Mouse (Mus musculus) lung, adult 2 months (tissue): Measurements from ENCODE around the gene Tbx5. TPM values are rescaled to one million over a fixed set of nuclear protein-coding genes. Genes with fewer than 3 reads are reported as not detected.
"Not testable (repeated sequence)": the region's sequence is repeated elsewhere in the genome, so short reads cannot be mapped to it uniquely, and the experiment has no call there.

ENCODE experiments used
- DNase-seq: peaks from one replicate; pipeline ENCODE4 v3.0.0; 2022
- H3K4me1 ChIP-seq: fragments of 200-500 bp; 2 replicates; pipeline ENCODE4 v1.6.1; 2011; ENCODE audit warnings: low read length; ENCODE audit not compliant: control insufficient read depth, insufficient read depth
- H3K4me3 ChIP-seq: fragments of 200-500 bp; replicated peaks from 2 replicates; pipeline ENCODE3; 2011; ENCODE audit warnings: low read depth, mild to moderate bottlenecking, control low read depth, low read length; ENCODE audit errors: extremely low read depth
- CTCF ChIP-seq: fragments of 200-500 bp; IDR thresholded peaks from 2 replicates; pipeline ENCODE4 v1.5.1; 2011; ENCODE audit warnings: mild to moderate bottlenecking, low read length, control low read depth; ENCODE audit not compliant: insufficient read depth
- POLR2A ChIP-seq: fragments of 200-500 bp; IDR thresholded peaks from 2 replicates; pipeline ENCODE4 v1.6.1; 2011; ENCODE audit warnings: low read depth, mild to moderate bottlenecking, control low read depth, low read length, borderline replicate concordance; ENCODE audit errors: extremely low read depth
- WGBS: fragments of 180-500 bp; shearing (Covaris S2); methylation state at CpG from one replicate; pipeline ENCODE4 v1.1.7; 2018; 5-methylcytosine and 5-hydroxymethylcytosine counted together
- polyA plus RNA-seq: library from polyadenylated mRNA; depleted of rRNA; stranded (reverse); fragments of >200 nt; gene quantifications from 2 replicates; pipeline ENCODE4 v1.2.3, GENCODE M21; 2012; rRNA removed

The Tbx5 gene
- polyA plus RNA-seq, 1 experiment = 26.9 TPM

- DNase-seq = no peak
- WGBS = 60% methylated on average over 12 of the region's 12 CpGs
These were observed 84.2 kb downstream of the Tbx5 start for GRCm38 (mm10) chr5:119916551-119917171.

GRCm38 (mm10) chr5:119918381-119918780, 85.9 kb downstream of the Tbx5 start:
- not testable (repeated sequence) for H3K4me3 ChIP-seq, H3K4me1 ChIP-seq, DNase-seq
- 89% methylated on average over 1 of the region's 1 CpGs for WGBS

More at GRCm38 (mm10) chr5:119916551-119917171, 84.2 kb downstream of the Tbx5 start:
- TF ChIP-seq POLR2A (no peak), CTCF (no peak)
- no peaks in the 10 kb centered on the region for H3K4me1 ChIP-seq
- no peak overlapping the region for H3K4me3 ChIP-seq

GRCm38 (mm10) chr5:119920941-119921340, 88.5 kb downstream of the Tbx5 start:
- H3K4me1 ChIP-seq = no peaks in the 10 kb centered on the region

GRCm38 (mm10) chr5:119922229-119922628, 89.8 kb downstream of the Tbx5 start:
- Histone ChIP-seq H3K4me1 (no peaks in the 10 kb centered on the region), H3K4me3 (no peak overlapping the region)
- no peak for DNase-seq
- TF ChIP-seq POLR2A = no peak
- TF ChIP-seq CTCF = no peak
- WGBS = 37% methylated on average over 11 of the region's 11 CpGs

More at GRCm38 (mm10) chr5:119920941-119921340, 88.5 kb downstream of the Tbx5 start:
- WGBS = 81% methylated on average over 10 of the region's 10 CpGs
- DNase-seq = no peak
- H3K4me3 ChIP-seq = no peak overlapping the region
- no peak for TF ChIP-seq CTCF
- no peak for TF ChIP-seq POLR2A

Other genes starting within 250 kb of the Tbx5 start
- 135 and 160 TPM in 2 replicates for gene Tbx3, start 162.0 kb upstream of the Tbx5 start, polyA plus RNA-seq